Mouse (Mus musculus): ENCODE results near the gene Gm10139. TPM values are rescaled to one million over a fixed set of nuclear protein-coding genes. Genes with fewer than 3 reads are reported as not detected.

The Gm10139 gene
- not detected in 2 replicates for polyA plus RNA-seq (2015; fragmentation: Nextera tagmentation; extraction: Ambion mirVana)

DNA sequence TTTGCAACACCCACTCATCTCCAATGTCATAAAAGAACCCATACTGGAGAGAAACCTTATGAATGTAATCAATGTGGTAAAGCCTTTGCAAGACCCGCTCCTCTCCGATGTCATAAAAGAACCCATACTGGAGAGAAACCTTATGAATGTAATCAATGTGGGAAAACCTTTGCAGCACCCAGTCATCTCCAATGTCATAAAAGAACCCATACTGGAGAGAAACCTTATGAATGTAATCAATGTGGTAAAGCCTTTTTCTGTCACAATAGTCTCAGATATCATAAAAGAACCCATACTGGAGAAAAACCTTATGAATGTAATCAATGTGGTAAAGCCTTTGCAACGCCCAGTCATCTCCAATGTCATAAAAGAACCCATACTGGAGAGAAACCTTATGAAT, at the start of gene Gm10139:
Gm10139 (plus strand) TSS at position 301 of the 400 bp plus-strand sequence.

Other genes with a start within 250 kb of the Gm10139 start
- 4.2 and 4.9 TPM in 2 replicates for gene Zfp369, start 233.9 kb upstream of the Gm10139 start, polyA plus RNA-seq (2015; fragmentation: Nextera tagmentation; extraction: Ambion mirVana)

Data from urinary bladder, postnatal 0 days (tissue).